Mouse (Mus musculus): ENCODE data around the gene Ifngr1. TPM values are rescaled to one million over a fixed set of nuclear protein-coding genes. Genes with fewer than 3 reads are reported as not detected.

Ifngr1 gene
- 19.4 and 22.7 TPM in 2 replicates for polyA plus RNA-seq (2012; rRNA removed)

GRCm38 (mm10) chr10:19591641-19592441, at the start of gene Ifngr1:
Ifngr1 (plus strand) TSS chr10:19591949.
- DNase-seq (ENCODE audit: extremely low spot score in 1 of 2, low spot score in 1 of 2), result peak; percentile 94 to 96

DNA sequence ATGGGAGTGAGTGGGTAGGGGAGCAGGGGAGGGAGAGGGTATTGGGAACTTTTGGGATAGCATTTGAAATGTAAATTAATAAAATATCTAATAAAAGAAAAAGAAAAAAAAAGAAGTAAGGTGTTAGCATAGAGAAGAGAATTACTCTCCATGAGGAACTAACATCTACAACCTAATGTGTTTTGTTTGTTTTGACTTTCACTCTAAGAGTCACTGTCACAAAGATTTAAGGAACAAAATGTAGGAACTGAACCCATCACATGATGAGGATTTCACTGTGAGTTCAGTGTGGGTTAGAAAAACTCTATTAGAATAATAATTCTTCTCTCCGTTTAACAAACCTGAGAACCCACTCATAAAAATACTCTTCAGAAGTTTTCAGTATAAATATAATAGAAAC, 44.9 kb upstream of the Ifngr1 start:
- no peak for DNase-seq (ENCODE audit: extremely low spot score in 1 of 2, low spot score in 1 of 2)

- DNase-seq (ENCODE audit: extremely low spot score in 1 of 2, low spot score in 1 of 2), result no peak
These were observed 43.7 kb upstream of the Ifngr1 start for GRCm38 (mm10) chr10:19548016-19548415.

DNA sequence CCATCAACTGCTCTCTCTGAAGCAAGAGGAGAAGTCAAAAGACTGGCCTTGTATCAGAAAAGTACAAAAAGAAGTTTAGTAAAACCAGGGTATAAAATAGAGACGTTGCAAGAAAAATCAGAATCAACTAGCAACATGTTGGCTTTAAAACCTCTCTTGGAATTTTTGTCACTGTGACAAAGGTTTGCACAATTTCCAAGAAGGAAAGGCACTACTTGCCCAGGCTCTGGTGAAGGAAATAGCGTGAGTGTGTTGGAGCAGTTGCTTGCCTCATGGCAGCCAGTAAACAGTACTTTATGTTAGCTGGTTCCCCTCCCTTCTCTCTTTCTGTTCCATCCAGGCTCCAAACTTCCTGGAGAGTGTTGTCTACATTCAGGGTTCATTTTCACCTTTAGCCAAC, 43.3 kb upstream of the Ifngr1 start:
- no peak for DNase-seq (ENCODE audit: extremely low spot score in 1 of 2, low spot score in 1 of 2)

- no peak for DNase-seq (ENCODE audit: extremely low spot score in 1 of 2, low spot score in 1 of 2)
These were observed 40.2 kb upstream of the Ifngr1 start for GRCm38 (mm10) chr10:19551585-19551984.

- no peak for DNase-seq (ENCODE audit: extremely low spot score in 1 of 2, low spot score in 1 of 2)
These were observed 37.9 kb upstream of the Ifngr1 start for GRCm38 (mm10) chr10:19553857-19554256.

- no peak for DNase-seq (ENCODE audit: extremely low spot score in 1 of 2, low spot score in 1 of 2)
These were observed 34.1 kb upstream of the Ifngr1 start for GRCm38 (mm10) chr10:19557696-19558095.

DNA sequence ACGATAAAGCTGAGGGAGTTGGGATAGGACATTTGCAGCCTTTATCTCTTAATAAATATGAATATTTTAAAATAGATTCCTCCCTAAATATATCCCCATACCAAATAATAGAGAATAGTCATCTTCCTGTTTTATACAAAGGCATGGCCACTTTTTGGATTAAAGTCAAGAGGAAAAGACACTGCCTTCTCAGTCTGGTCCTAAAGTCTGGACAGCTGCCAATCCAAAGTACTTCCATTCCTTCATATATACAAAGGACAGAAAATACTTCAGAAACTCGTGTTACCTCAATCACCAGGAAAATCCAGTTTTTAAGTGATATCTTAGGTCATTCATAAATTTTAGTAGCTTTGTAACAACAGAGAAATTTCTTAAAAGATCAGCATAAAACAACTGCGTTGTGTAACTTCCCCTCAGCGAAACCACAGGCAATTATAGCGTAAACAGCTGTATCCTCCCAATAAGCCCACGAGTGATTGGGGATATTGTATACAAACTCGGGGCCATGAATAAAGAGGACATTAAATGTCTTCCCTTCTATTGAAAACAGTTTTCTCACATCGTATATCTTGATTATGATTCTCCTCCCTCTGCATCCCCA, 32.1 kb upstream of the Ifngr1 start:
- DNase-seq (ENCODE audit: extremely low spot score in 1 of 2, low spot score in 1 of 2), result no peak

- no peak for DNase-seq (ENCODE audit: extremely low spot score in 1 of 2, low spot score in 1 of 2)
These were observed 29.2 kb upstream of the Ifngr1 start for GRCm38 (mm10) chr10:19562598-19562997.

- DNase-seq (ENCODE audit: extremely low spot score in 1 of 2, low spot score in 1 of 2), result no peak
These were observed 28.3 kb upstream of the Ifngr1 start for GRCm38 (mm10) chr10:19563443-19563861.

DNA sequence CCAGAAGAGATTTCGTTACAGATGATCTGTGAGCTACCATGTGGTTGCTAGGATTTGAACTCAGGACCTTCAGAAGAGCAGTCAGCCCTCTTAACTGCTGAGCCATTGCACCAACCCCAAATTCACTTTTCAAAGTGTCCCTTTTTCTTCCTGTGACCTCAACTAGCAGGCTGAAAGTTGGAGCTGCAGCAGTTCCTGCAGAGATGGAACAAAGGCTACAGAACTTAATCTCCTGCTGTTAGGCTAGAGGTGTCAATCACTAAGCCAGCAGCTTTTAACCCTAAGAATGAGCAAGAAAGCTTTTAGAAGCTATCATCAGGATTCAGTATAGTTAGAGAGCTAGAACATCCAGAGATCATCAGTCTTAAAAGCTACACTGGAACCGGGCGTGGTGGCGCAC, 24.3 kb upstream of the Ifngr1 start:
- DNase-seq (ENCODE audit: extremely low spot score in 1 of 2, low spot score in 1 of 2), result no peak

DNA sequence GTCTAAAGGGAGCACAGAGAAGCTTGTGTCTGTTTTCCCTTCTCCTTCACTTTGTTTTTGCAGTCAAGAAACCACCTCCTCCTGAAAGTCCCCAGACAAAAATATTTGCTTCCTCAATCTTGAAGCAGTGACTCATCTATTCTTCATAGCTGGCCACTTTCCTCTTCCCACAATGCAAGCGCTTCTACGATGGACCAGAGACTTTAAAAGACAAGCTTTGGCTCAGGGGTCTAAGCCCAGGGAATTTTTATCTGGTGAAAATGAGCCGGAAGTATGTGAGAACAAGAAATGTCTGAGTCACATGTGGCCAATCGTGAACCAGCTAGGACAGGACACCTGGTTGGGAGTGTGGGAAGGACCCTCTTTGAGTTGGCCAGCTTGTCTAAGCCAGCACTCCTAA, 21.5 kb upstream of the Ifngr1 start:
- peak in 1 of 2 experiments; percentile 3 for DNase-seq (ENCODE audit: extremely low spot score in 1 of 2, low spot score in 1 of 2)

- no peak for DNase-seq (ENCODE audit: extremely low spot score in 1 of 2, low spot score in 1 of 2)
These were observed 21.0 kb upstream of the Ifngr1 start for GRCm38 (mm10) chr10:19570716-19571115.

DNA sequence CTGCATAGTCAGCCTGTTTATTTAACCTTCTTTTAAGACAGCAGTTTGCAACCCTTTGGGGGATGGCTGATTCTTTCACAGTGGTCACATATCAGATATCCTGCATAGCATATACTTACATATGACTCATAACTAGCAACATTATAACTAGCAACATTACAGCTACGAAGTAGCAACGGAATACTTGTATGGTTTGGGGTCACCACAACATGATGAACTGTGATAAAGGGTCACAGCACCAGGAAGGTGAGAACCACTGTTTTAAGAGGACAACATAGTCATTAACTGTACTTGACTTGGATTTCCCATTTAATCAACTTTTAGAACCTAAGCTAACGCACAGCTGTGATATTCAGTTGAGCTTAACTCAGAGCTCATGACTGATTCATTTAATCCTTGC, 14.2 kb upstream of the Ifngr1 start:
- DNase-seq (ENCODE audit: extremely low spot score in 1 of 2, low spot score in 1 of 2), result no peak

DNA sequence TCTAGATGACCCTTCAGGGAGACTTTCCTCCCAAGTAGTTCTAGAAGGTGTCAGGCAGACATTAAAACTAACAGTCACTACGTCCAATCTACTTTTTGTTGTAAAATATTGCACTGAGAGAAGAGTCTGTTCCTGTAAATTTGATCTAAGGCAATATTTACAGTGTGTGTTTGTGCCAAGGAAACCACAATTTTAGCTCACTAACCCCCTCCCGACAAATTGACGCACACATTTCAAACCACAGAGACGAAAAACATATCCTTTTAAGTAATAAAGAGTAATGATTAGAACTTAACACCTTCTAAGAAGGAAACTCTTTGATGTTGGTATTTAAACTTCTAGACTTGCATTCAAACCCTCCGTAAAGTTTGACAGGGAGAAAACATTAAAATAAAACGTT, 13.7 kb upstream of the Ifngr1 start:
- no peak for DNase-seq (ENCODE audit: extremely low spot score in 1 of 2, low spot score in 1 of 2)

GRCm38 (mm10) chr10:19578409-19578986, 13.3 kb upstream of the Ifngr1 start:
- peak in 1 of 2 experiments; percentile 53 for DNase-seq (ENCODE audit: extremely low spot score in 1 of 2, low spot score in 1 of 2)

- DNase-seq (ENCODE audit: extremely low spot score in 1 of 2, low spot score in 1 of 2), result no peak
These were observed 11.1 kb upstream of the Ifngr1 start for GRCm38 (mm10) chr10:19580660-19581059.

DNA sequence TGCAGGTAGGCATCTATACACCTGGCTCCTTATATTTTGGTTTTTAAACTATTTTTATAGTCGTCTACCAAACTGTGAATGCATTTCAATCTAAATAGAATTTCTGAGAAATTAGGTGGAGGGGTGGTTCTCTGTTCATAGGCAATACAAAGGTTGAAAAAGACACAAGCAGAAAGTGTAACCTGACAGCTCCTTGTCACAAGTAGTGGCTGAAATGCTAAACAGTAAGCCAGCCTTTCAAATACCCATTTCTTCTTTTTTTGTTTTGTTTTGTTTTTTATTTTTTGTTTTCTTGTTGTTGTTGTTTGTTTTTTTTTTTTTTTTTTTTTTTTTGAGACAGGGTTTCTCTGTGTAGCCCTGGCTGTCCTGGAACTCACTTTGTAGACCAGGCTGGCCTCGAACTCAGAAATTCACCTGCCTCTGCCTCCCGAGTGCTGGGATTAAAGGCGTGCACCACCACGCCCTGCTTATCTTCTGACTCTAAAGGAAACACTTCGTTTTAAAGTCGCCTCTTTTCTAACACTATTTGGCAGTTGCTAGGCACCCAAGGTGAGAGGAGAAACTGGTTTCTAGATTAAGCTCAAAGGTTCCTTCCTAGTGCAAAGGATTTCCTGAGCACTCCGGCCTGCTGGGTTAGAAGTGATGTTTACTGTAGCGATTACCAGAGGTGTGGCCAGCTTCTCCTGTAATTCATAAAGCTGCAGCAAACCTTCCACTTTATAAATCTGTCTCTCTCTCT, 9.7 kb upstream of the Ifngr1 start:
- DNase-seq (ENCODE audit: extremely low spot score in 1 of 2, low spot score in 1 of 2), result no peak

DNA sequence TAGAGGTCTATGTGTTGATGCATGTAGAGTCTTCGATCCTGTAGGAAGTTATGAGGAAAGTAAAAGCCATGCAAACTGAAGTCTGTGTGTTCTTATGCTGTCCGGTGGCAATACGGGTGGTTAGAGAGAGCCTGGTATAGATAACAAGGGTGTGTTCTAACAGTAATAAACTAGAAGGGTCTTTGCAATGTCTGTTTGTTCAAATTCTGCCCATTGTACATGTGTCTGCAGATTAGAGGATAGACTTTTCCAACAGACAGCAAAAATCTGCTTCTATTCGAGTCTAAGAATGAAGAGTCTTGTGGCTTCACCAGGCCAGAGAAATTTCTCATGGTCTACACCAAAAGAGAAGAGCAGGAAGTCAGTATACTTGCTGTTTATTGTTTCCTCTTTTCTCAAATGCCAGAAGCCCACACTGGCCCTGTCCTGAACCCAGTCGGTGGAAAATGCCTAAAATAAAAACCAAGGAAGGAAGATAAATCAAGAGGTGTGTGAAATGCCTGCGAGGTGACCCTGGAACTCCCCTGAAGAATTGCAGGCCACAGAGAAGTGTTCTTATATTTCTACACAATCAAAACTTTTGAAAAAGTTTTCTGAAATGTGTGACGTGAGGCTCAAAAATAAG, 8.8 kb upstream of the Ifngr1 start:
- no peak for DNase-seq (ENCODE audit: extremely low spot score in 1 of 2, low spot score in 1 of 2)

DNA sequence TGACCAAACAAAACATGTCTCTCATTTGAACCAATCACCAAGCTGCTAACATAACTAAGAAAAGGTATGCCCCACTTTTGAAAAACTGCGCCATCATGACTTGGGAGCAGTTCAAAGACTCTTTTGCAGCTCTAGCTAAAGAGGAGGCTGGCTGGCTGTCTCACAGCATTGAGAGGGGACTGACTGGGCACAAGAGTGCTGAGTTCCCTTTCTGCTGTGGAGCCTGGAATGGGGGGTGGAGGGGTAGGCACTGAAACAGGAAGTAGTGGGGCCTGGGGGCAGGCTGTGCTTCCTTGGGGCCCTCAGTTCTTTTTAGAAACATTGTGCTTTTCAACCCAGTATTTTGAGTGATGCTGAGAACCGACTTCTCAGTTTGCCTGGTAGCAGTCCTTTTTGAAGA, 7.7 kb upstream of the Ifngr1 start:
- no peak for DNase-seq (ENCODE audit: extremely low spot score in 1 of 2, low spot score in 1 of 2)

- no peak for DNase-seq (ENCODE audit: extremely low spot score in 1 of 2, low spot score in 1 of 2)
These were observed 6.9 kb upstream of the Ifngr1 start for GRCm38 (mm10) chr10:19584846-19585245.
